Mouse (Mus musculus): ENCODE data around the gene Speer1. TPM values are rescaled to one million over a fixed set of nuclear protein-coding genes. Genes with fewer than 3 reads are reported as not detected.
"Not testable (repeated sequence)": the region's sequence is repeated elsewhere in the genome, so short reads cannot be mapped to it uniquely, and the experiment has no call there.

Speer1 gene
- not detected in 2 replicates for polyA plus RNA-seq (2015; fragmentation: Nextera tagmentation; extraction: Ambion mirVana)

- 42% methylated on average over 1 of the region's 4 CpGs for WGBS
- H3K4me2 ChIP-seq (replicated peaks): not testable (repeated sequence)
Observed at GRCm38 (mm10) chr5:11341216-11341615, at the start of gene Speer1. TSS of gene Speer1 (plus strand) at chr5:11341516.

More at GRCm38 (mm10) chr5:11341216-11341615, at the start of gene Speer1:
- ATAC-seq (ENCODE audit: low FRiP score, low read depth); H3K4me3 ChIP-seq; H3K27ac ChIP-seq; H3K27me3 ChIP-seq; H3K9me3 ChIP-seq; H3K4me1 ChIP-seq; H3K36me3 ChIP-seq; H3K9ac ChIP-seq: not testable (repeated sequence)

Other genes starting within 250 kb of the Speer1 start
- not detected in 2 replicates for gene Gm8879, start 213.9 kb upstream of the Speer1 start, polyA plus RNA-seq (2015; fragmentation: Nextera tagmentation; extraction: Ambion mirVana)
- gene Gm5861, start 158.4 kb upstream of the Speer1 start, polyA plus RNA-seq (2015; fragmentation: Nextera tagmentation; extraction: Ambion mirVana): not detected in 2 replicates
- gene Gm8890, start 85.5 kb upstream of the Speer1 start, polyA plus RNA-seq (2015; fragmentation: Nextera tagmentation; extraction: Ambion mirVana): not detected in 2 replicates
- not detected in 2 replicates for gene Gm8897, start 74.9 kb downstream of the Speer1 start, polyA plus RNA-seq (2015; fragmentation: Nextera tagmentation; extraction: Ambion mirVana)
- not detected in 2 replicates for gene Gm8906, start 161.2 kb downstream of the Speer1 start, polyA plus RNA-seq (2015; fragmentation: Nextera tagmentation; extraction: Ambion mirVana)

Measured in limb, embryonic 13.5 days (tissue).